Mouse (Mus musculus) NIH3T3 (cell line): Measurements from ENCODE around the gene Nup160.
A peak's percentile ranks its signal among the peaks of the same experiment; 100 is the strongest.

Experiments
- DNase-seq: peaks from one replicate; pipeline ENCODE4 v3.0.0-alpha.2; 2012; ENCODE audit warnings: low read depth

Gene Nup160

DNA sequence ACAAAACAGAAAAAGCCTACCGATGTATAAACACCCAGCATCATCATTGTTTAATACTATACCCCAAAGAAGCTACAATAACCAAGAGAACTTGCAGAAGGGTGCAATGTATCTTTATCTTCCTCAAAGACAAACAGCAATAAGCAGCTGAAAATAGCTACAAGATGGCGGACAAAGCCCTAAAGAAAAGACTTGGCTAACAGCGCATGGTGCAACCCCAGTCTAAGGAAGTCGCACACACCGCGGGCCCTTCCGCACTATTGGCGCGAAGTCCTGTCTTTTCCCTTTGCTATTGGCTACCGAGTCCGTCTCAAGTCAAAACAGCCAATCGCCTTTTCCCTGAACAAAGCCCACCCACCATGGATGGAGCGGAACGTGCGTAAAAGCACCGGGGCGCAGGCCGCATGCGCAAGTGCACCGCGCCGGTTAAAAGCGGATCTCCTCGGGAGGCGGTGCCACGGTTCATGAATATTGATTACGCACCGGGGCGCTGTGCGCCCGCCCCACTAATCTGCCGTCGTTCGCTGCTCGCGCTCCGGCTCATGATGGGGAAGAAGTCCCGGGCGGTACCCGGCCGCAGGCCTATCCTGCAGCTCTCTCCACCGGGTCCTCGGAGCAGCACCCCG, 68.2 kb downstream of the Nup160 start, which contains the start of gene Fnbp4:
Gene Fnbp4 (plus strand): TSS at position 318 of the 626 bp plus-strand sequence.
- DNase-seq, result peak; percentile 99

DNA sequence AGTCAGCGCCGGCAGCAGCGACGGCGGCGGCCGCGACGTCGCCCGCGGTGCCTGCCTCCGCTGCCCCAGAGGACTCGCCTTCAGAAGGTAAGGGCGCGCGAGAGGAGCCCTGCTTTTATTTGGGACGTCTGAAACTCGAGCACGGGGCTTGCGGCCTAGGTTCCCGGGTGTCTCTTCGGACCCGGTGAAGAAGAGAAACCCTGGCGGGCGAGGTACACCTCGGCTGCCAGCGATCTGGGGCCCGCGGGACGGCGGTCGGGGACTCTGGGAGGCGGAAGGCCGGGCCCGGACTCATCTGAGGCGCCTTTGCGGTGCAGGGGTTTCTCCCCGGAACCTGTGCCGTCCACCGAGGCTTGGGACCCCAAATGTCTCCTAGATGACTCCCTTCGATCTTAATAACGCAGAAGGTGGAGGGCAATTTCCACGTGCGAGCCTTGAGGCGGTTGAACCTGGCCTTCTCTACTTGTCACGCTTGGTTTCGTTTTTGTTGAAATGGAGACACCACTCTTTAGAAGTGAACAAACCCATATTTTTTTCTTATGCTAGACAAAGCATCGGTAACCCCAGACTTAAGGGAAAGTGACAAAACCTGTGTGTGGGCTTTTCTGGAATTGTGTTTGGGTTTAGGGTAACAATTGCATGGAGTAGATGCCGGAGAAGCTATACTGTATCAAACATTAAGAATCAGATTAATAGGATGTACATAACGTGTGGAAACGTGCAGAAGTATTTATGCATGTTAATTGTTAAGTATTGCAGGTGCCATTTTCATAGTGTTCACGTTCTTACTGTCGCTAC, 68.9 kb downstream of the Nup160 start:
- peak; percentile 55 for DNase-seq

DNA sequence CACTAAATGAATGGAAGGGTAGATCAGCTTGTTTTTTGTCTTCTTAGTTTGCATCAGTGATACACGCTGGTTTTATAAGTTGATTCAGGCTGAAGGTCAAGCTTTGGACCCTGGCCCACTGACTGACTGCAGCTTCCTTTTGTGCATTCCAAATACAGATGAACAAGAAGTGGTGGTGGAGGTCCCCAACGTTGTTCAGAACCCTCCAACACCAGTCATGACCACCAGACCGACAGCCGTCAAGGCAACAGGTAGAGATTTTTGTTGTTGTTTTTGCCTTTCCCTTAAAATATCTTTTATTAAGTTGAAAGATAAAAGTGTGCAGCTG, 69.5 kb downstream of the Nup160 start:
- DNase-seq, result peak; percentile 46

DNA sequence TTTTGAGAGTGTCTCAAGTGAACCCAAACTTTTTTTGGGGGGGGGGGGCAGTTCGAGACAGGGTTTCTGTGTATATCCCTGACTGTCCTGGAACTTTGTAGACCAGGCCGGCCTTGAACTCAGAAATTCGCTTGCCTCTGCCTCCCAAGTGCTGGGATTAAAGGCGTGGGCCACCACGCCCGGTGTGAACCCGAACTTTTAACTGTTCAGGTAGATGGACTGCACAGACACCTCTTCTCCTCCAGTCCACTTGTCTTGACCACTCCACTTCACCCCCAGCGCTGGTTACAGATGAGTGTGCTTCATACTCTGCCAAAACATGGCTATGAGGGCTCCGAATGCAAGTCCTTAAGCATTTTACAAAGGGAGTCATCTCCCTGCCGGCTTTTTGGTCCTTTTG, 70.1 kb downstream of the Nup160 start:
- DNase-seq, result no peak

DNA sequence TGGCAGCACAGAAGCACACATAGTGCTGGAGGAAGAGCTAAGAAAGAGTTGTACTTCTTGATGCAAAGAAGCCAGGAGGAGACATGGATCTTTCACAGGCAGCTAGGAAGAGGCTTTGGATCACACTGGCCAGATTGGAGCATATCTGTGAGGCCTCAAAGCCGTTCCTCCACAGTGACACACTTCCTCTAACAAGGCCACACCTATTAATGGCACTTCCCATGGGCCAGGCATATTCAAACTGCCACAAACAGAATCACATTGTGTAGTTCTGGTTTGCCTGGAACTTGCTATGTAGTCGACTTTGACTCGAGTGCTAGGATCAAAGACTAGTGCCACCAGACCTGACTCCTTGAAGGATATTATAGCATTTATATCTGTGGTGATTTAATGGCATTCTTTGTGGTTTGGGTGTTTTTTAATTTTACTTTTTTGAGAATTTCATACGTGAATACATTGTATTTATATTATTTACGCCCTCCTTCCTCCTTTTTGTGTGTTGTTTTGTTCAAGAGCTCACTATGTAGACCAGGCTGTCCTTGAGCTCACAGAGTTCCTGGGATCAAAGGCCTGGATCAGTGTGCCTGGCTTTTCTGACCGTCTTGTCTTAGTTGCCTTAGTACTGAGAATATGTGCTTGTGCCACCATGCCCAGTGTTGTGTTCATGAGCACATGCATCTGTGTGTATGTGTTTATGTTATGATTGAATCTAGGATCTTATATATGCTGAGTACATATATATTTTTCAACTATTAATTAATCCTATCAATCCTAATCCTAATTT, 72.9 kb downstream of the Nup160 start:
- DNase-seq, result no peak

DNA sequence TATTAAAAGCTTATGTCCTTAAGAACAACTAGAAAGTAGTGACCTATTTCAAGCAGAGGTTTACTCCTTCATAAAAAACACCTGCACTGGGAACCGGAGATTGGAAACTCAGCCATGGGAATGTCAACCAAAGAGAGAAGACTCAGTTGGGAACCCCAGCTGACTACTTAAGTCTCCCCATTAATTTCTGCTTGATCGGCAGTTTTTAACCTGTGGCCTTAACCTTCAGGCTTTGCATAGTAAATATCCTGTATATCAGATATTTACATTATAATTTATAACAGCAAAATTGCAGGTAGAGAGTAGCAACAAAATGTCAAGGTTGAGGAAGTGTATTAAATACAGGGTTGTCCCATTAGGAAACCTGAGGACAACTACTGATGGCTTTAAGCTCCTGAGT, 76.5 kb downstream of the Nup160 start:
- DNase-seq, result no peak

DNA sequence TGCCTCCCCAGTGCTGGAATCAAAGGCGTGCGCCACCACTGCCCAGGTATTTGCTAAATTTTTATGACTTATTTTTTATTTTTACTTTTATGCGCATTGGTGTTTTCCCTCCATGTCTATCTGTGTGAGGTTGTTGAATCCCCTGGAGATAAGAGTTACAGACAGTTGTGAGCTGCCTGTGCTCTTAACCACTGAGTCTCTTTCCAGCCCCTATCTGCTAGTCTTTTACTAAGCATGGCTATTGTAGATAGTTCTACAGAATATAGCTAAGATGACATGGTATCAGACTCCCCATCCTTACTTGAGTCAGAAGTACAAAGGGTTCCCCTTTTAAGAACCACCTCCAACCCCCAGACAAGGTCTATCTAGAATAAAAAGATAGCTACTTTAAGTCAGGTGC, 77.2 kb downstream of the Nup160 start:
- DNase-seq, result no peak

DNA sequence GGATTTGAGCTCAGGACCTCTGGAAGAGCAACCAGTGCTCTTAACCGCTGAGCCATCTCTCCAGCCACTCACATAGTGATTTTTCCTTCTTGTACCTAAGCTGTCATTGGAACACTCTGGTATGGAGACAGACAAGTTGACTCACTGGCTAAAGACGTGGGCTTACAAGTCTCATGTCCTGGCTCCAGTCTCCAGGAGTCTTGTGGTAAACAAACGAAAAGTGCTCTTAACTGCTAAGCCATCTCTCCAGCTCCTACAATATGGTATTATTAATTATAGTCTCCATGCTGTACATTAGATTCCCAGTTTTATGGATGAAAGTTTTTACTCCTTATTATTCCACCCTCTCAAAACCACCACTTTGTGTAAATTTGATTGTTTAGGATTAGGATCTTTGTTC, 88.1 kb downstream of the Nup160 start:
- no peak for DNase-seq

DNA sequence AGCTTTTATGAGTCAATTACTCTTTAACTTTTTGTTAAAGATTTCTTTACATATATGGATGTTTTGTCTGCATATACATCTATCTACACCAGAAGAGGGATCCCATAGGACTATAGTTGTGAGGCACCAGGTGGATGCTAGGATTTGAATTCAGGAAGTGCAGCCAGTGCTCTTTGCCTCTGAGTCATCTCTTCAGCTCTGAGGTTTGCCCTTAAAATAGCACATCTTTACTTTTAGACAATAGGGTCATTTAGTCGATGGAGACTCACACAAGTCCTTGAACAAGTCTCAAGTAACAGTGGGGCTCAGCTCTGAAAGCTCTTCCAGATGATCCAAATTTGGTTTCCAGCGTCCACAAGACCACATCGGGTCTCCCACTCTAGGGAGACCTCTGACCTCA, 104.3 kb downstream of the Nup160 start:
- peak; percentile 25 for DNase-seq

DNA sequence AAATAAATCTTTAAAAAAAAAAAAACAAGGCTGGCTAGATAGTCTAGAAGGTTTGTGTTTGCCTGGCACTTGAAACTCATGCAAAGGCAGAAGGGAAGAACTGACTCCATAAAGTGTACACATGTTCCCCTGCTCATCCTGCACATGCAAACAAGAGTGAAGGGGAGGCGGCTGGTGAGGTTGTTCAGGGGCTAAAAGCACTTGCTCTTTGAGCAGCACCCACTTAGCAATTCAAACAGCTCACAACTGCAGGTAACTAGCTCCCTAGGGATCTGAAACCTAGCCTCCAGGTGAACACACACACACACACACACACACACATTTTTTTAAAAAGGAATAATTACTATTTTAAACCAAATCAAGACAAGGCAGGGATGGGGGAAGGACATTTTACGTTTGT, 104.9 kb downstream of the Nup160 start:
- DNase-seq, result no peak

DNA sequence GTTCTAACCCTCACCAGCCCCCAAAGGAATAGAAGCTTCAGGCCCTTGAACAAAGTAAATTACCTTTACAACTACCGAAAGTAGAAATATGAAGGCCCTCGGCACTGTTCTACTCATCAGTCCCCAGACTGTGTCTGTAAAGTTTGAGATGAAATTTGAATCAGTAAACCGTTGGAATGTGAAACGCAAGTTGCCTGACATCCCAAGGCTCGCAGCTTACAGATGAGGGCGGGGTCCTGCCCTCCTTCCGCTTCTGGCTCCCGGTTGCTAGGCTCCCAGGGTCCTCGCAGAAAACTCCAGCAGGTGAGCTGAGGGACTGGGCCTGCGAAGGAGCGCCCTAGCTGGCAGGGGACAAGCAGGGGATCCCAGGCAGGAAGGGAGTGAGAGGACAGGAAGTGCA, 105.4 kb downstream of the Nup160 start, which contains the start of gene Agbl2:
Gene Agbl2 (plus strand): TSS at position 270 of the 400 bp plus-strand sequence.
- DNase-seq, result no peak

DNA sequence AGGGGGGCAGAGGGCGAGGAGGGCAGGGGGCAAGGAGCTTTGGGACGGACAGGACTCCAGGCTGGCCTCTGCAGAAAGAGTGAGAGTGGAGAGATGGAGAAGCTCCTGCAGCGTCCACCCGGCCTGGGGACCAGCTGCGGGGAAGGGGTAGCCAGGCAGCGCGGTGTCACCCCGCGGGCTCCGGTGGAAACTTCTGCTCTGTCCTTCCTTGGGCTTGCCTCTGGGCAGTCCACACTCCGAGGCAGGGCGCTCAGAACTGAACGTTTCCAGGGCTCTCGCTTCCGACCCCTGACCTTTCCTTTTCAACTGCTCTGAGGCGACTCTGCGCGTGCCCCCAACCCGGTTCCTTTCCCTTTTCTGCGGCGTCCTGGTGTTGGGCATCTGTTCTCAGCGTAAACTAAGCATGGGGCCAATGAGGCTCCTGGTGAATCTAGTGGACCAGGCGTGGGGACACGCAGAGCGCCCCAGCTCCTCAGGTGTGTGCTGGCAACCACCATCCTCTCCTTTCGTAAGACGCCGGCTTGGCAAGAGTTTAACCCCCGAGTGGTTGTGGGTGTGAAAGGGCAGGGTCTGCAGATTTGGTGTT, 106.0 kb downstream of the Nup160 start:
- DNase-seq, result no peak
